Mouse (Mus musculus) 416B (cell line): Measurements from ENCODE around the gene Hoxd4.
A peak's percentile ranks its signal among the peaks of the same experiment; 100 is the strongest.

Experiments used
- DNase-seq: peaks from one replicate; pipeline ENCODE4 v3.0.0; 2011; ENCODE audit warnings: low read depth

Gene Hoxd4

GRCm38 (mm10) chr2:74679596-74679971 lies 32.1 kb upstream of the Hoxd4 start:
- no peak for DNase-seq

GRCm38 (mm10) chr2:74679980-74680379 lies 31.7 kb upstream of the Hoxd4 start:
- no peak for DNase-seq

GRCm38 (mm10) chr2:74680561-74681398 lies 30.9 kb upstream of the Hoxd4 start:
- no peak for DNase-seq

GRCm38 (mm10) chr2:74681594-74682531 lies 29.9 kb upstream of the Hoxd4 start:
- DNase-seq: no peak

- no peak for DNase-seq
Observed at GRCm38 (mm10) chr2:74682796-74683195, 28.9 kb upstream of the Hoxd4 start.

GRCm38 (mm10) chr2:74683471-74683951 lies 28.2 kb upstream of the Hoxd4 start:
- no peak for DNase-seq

GRCm38 (mm10) chr2:74684106-74684505 lies 27.6 kb upstream of the Hoxd4 start:
- no peak for DNase-seq

- DNase-seq: no peak
Observed at GRCm38 (mm10) chr2:74685059-74685603, 26.6 kb upstream of the Hoxd4 start.

GRCm38 (mm10) chr2:74686301-74686987 lies 25.3 kb upstream of the Hoxd4 start:
- peak; percentile 42 for DNase-seq

- no peak for DNase-seq
Observed at GRCm38 (mm10) chr2:74686988-74687697, 24.6 kb upstream of the Hoxd4 start.

GRCm38 (mm10) chr2:74687698-74688555 lies 23.8 kb upstream of the Hoxd4 start:
- DNase-seq: no peak

GRCm38 (mm10) chr2:74688795-74689573 lies 22.7 kb upstream of the Hoxd4 start:
- no peak for DNase-seq

GRCm38 (mm10) chr2:74689574-74690337 lies 22.0 kb upstream of the Hoxd4 start:
- DNase-seq: no peak

GRCm38 (mm10) chr2:74690338-74690716 lies 21.4 kb upstream of the Hoxd4 start:
- no peak for DNase-seq

GRCm38 (mm10) chr2:74691022-74691951 lies 20.4 kb upstream of the Hoxd4 start, which contains the start of gene Hoxd10:
Gene Hoxd10 (plus strand): TSS chr2:74691924.
- no peak for DNase-seq

- DNase-seq: no peak
Observed at GRCm38 (mm10) chr2:74691995-74692807, 19.5 kb upstream of the Hoxd4 start.
